Mouse (Mus musculus): Measurements from ENCODE around the gene Hpca. TPM values are rescaled to one million over a fixed set of nuclear protein-coding genes. Genes with fewer than 3 reads are reported as not detected.

The Hpca gene
- polyA plus RNA-seq, 1 experiment from 2014 or later, result 19.6 TPM

DNA sequence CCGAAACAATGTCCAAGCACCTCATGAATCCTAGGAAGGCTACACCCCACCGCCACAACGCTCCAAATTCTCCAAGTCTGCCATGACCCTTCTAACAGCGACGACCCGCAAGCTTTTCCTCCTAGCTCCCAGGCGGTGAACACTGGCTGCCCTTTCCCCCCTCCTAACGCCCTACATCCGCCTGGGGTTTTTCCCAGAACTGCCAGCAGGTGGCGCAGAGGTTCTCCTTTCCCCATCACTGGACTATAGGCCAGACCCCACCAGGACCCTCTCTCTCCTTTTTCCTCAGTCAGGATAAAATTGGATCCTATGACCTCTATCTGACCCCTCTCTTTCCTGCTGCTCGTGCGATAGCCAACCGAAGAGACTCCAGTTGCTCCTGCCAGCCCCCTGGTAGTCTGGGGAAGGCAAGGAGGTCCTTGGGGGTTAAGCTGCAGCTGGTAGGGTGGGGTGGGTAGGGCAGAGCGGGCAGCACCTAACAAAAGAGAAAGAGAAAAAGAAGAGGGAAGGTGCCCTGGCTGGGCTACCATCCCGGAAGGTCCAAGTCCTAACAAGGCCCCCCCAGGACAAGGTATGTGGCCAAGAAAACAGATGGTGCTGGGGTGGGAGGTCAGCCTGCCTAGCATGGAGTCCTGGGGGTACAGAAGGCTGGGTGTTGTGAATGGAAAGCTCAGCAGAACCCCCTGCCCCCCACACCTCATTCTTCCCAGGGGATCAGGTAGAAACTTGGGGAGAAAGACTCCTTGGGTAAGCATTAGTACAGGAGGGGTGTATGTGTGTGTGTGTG, 13.2 kb upstream of the Hpca start:
- Histone ChIP-seq H3K9me3 (replicated peaks) (no peaks in the 10 kb centered on the region), H3K4me1 (peaks cover 28% of the 10 kb centered on the region), H3K27ac (no peak overlapping the region), H3K36me3 (ENCODE audit: poor library complexity, severe bottlenecking) (no peaks in the 10 kb centered on the region), H3K9ac (no peak overlapping the region), H3K27me3 (peaks cover 51% of the 10 kb centered on the region), H3K4me2 (0 out of 2 replicates have a peak overlapping the region, but pooled peaks have one; percentile 27), H3K4me3 (no peak overlapping the region)
- 0 out of 2 replicates have a peak, but pooled peaks have one; percentile 41 for ATAC-seq
- WGBS, result 11% methylated on average over 15 of the region's 15 CpGs

- H3K36me3 ChIP-seq (ENCODE audit: poor library complexity, severe bottlenecking), result no peaks in the 10 kb centered on the region
- ATAC-seq, result no peak
- H3K9me3 ChIP-seq (replicated peaks), result no peaks in the 10 kb centered on the region
- no peak overlapping the region for H3K27ac ChIP-seq
- no peak overlapping the region for H3K9ac ChIP-seq
- H3K4me3 ChIP-seq, result no peak overlapping the region
- 6% methylated on average over 16 of the region's 17 CpGs for WGBS
- H3K27me3 ChIP-seq, result peaks cover 20% of the 10 kb centered on the region
- peaks cover 34% of the 10 kb centered on the region for H3K4me1 ChIP-seq
- H3K4me2 ChIP-seq, result peak overlapping the region; percentile 22
These were observed 9.0 kb upstream of the Hpca start for GRCm38 (mm10) chr4:129130755-129131303.

- no peak overlapping the region for H3K4me3 ChIP-seq
- H3K4me2 ChIP-seq, result peak overlapping the region; percentile 22; the same call in 1 of the 2 replicates
- H3K4me1 ChIP-seq, result peaks cover 40% of the 10 kb centered on the region
- peaks cover 16% of the 10 kb centered on the region for H3K27me3 ChIP-seq
- H3K36me3 ChIP-seq (ENCODE audit: poor library complexity, severe bottlenecking), result no peaks in the 10 kb centered on the region
- peak; percentile 44 for ATAC-seq
- 3% methylated on average over 8 of the region's 8 CpGs for WGBS
- no peaks in the 10 kb centered on the region for H3K9me3 ChIP-seq (replicated peaks)
- H3K9ac ChIP-seq, result no peak overlapping the region
- no peak overlapping the region for H3K27ac ChIP-seq
These were observed 8.3 kb upstream of the Hpca start for GRCm38 (mm10) chr4:129130149-129130548.

GRCm38 (mm10) chr4:129129387-129129786, 7.6 kb upstream of the Hpca start:
- Histone ChIP-seq H3K27me3 (peaks cover 16% of the 10 kb centered on the region), H3K9me3 (replicated peaks) (no peaks in the 10 kb centered on the region), H3K4me1 (peaks cover 45% of the 10 kb centered on the region), H3K9ac (no peak overlapping the region), H3K36me3 (ENCODE audit: poor library complexity, severe bottlenecking) (no peaks in the 10 kb centered on the region), H3K4me3 (no peak overlapping the region), H3K4me2 (no peak overlapping the region), H3K27ac (no peak overlapping the region)
- 44% methylated on average over 9 of the region's 9 CpGs for WGBS
- no peak for ATAC-seq

GRCm38 (mm10) chr4:129128582-129129338, 6.9 kb upstream of the Hpca start:
- peaks cover 17% of the 10 kb centered on the region for H3K27me3 ChIP-seq
- H3K36me3 ChIP-seq (ENCODE audit: poor library complexity, severe bottlenecking), result no peaks in the 10 kb centered on the region
- no peak overlapping the region for H3K9ac ChIP-seq
- H3K27ac ChIP-seq, result no peak overlapping the region
- H3K4me1 ChIP-seq, result peaks cover 46% of the 10 kb centered on the region
- H3K4me2 ChIP-seq, result no peak overlapping the region
- no peak overlapping the region for H3K4me3 ChIP-seq
- 70% methylated on average over 13 of the region's 13 CpGs for WGBS
- no peak for ATAC-seq
- H3K9me3 ChIP-seq (replicated peaks), result no peaks in the 10 kb centered on the region

DNA sequence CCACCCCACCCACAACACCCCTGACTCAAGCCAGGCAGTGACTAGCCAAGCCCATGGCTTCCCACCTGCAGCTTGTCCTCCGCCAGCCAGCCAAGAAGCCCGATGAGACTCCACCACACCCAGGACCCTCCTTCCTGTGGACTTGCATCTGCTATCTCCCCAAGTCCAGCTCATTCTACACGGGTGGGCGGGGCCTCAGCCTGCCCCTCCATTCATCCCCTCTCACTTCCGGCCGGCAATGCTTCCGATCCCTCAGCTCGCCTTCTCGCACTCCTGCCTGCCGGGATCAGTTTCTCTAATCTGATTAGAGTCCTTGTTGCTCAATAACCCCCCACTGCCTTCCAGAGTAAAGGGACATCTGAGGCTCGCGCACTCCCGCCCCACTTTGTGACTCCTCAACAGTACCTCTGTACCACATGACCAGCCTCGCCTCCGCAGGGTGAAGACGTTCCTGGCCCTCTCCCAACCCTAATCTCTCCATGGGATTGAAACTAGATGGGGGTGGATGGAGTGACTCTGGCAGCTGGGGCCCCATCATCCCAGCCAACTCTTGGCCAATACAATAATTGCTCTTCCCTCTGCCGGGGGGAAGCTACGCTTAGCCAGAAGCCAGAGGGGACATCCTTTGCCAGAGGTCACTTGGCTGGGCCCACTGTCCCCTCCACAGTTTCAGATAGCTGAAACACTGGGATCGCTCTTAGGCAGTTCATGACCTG, 4.1 kb upstream of the Hpca start:
- Histone ChIP-seq H3K9me3 (replicated peaks) (no peaks in the 10 kb centered on the region), H3K36me3 (ENCODE audit: poor library complexity, severe bottlenecking) (no peaks in the 10 kb centered on the region), H3K4me1 (peaks cover 54% of the 10 kb centered on the region), H3K4me3 (peak overlapping the region; percentile 24), H3K4me2 (peak overlapping the region; percentile 54), H3K9ac (0 out of 2 replicates have a peak overlapping the region, but pooled peaks have one; percentile 27), H3K27ac (no peak overlapping the region), H3K27me3 (peaks cover 39% of the 10 kb centered on the region)
- ATAC-seq, result no peak
- WGBS, result 7% methylated on average over 19 of the region's 19 CpGs

DNA sequence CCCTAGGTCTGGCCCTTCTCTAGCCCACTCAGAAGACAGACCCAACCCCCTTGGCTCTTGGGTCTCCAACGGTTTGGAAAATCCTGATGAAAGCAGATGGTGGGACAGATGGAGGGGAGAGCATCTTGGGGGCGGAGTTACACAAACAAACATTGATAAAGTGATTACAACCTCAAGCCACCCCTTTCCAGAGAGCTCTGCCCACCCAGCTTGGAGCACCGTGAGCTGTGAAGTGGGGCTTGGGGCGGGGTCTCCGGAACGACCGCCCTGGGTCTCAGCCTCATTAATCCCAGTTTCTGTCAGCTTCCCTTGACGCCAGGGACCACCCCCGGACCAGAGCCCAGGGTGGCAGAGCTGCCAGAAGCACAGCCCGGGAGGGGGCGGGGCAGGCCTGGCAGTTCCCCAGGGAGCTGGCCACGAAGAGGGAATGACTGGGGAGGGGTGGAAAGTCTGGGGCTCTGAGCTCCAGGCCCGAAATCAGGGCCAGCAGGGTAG, 2.9 kb upstream of the Hpca start:
- peak; percentile 59 for ATAC-seq
- Histone ChIP-seq H3K9ac (no peak overlapping the region), H3K36me3 (ENCODE audit: poor library complexity, severe bottlenecking) (no peaks in the 10 kb centered on the region), H3K9me3 (replicated peaks) (no peaks in the 10 kb centered on the region), H3K4me2 (peak overlapping the region; percentile 54), H3K27me3 (peaks cover 51% of the 10 kb centered on the region), H3K27ac (0 out of 2 replicates have a peak overlapping the region, but pooled peaks have one; percentile 1), H3K4me1 (peaks cover 54% of the 10 kb centered on the region), H3K4me3 (0 out of 2 replicates have a peak overlapping the region, but pooled peaks have one; percentile 0)
- WGBS, result 7% methylated on average over 13 of the region's 13 CpGs

GRCm38 (mm10) chr4:129122719-129123118, 883 bp upstream of the Hpca start:
- peak; percentile 37 for ATAC-seq
- peaks cover 65% of the 10 kb centered on the region for H3K27me3 ChIP-seq
- H3K36me3 ChIP-seq (ENCODE audit: poor library complexity, severe bottlenecking), result no peaks in the 10 kb centered on the region
- no peak overlapping the region for H3K4me2 ChIP-seq
- no peak overlapping the region for H3K4me3 ChIP-seq
- H3K4me1 ChIP-seq, result peaks cover 40% of the 10 kb centered on the region
- H3K9ac ChIP-seq, result no peak overlapping the region
- WGBS, result 27% methylated on average over 8 of the region's 8 CpGs
- no peaks in the 10 kb centered on the region for H3K9me3 ChIP-seq (replicated peaks)
- no peak overlapping the region for H3K27ac ChIP-seq

DNA sequence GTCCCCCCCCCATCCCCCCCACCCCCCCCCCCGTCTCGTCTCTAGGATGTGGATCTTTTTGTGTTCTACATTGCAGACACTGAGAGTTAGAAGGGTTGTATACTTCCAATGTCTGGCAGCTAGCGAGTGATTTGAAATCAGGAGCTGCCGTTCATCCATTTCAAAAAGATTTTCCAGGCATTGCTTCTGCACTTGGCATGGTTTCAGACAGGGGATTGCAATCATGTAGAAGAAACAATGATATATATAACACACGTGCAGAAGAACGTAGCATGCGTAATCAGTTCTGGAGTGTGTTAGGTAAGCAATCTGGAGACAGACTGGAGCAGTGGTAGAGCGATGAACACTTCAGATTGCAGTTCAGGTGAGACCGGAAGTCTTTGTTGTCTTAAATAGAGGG, 271 bp upstream of the Hpca start:
- H3K4me3 ChIP-seq, result no peak overlapping the region
- no peaks in the 10 kb centered on the region for H3K9me3 ChIP-seq (replicated peaks)
- H3K27me3 ChIP-seq, result peaks cover 65% of the 10 kb centered on the region
- no peak for ATAC-seq
- H3K4me1 ChIP-seq, result peaks cover 40% of the 10 kb centered on the region
- no peaks in the 10 kb centered on the region for H3K36me3 ChIP-seq (ENCODE audit: poor library complexity, severe bottlenecking)
- no peak overlapping the region for H3K4me2 ChIP-seq
- H3K27ac ChIP-seq, result peak overlapping the region; percentile 35
- 32% methylated on average over 9 of the region's 9 CpGs for WGBS
- no peak overlapping the region for H3K9ac ChIP-seq

DNA sequence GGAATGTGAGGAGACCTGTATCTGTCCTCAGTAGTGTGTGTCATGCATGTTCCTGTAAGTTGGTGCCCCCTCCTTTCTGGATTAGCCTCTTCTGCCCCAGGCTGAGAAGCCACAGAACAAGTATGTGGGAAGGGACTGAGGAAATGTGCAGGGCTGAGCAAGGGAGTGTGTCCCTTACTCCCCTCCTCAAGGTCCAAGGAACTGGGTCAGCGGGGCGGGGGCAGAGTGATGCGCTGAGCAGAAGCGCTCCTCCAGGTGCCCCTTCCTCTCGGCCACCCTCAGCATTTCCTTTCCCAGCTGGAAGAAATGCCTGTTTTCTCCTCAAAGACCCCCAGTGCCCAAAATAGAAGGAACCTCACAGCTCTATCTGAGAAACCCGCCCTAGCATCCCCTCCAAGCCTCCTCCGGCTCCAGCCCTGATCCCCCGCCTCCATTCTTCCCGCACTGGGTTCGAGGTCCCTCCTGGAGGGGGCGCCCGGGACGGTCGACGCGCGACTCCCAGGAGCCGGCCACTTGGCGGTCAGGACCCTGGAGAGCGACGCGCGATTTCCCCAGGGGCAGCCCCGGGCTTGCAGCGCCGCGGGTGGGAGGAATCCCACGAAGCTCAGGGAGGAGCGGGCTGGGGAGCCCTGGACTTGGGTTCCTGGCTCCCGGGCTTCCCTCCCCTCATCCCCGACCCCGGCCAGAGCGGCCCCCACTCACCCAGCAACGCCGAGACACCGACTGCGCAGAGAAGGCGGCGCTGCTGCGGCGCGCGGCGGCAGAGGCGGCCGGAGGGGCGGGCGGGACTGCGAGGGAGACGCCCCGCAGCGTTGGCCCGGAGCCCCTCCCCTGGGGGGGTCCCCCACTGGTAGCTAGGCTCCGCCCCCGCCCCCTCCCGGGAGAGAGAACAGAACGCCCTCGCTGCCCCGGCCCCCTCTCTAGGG, 1.1 kb downstream of the Hpca start:
- peaks cover 62% of the 10 kb centered on the region for H3K27me3 ChIP-seq

More for the DNA sequence above, 1.1 kb downstream of the Hpca start:
- WGBS, result 2% methylated on average over 33 of the region's 59 CpGs
- Histone ChIP-seq H3K4me1 (peaks cover 38% of the 10 kb centered on the region), H3K4me3 (peak overlapping the region; percentile 52), H3K36me3 (ENCODE audit: poor library complexity, severe bottlenecking) (no peaks in the 10 kb centered on the region), H3K9ac (peak overlapping the region; percentile 68), H3K4me2 (peak overlapping the region; percentile 87), H3K27ac (no peak overlapping the region), H3K9me3 (replicated peaks) (no peaks in the 10 kb centered on the region)
- ATAC-seq, result peak; percentile 28; the same call in 1 of the 2 replicates

Data from forebrain, embryonic 13.5 days (tissue).